Mouse (Mus musculus) adrenal gland, adult 8-10 months (tissue): ENCODE results near the gene Parp11. TPM values are rescaled to one million over a fixed set of nuclear protein-coding genes. Genes with fewer than 3 reads are reported as not detected.
A peak's percentile ranks its signal among the peaks of the same experiment; 100 is the strongest.

ENCODE experiments used
- DNase-seq: peaks from one replicate; pipeline ENCODE4 v3.0.0; 2022
- total RNA-seq, 4 experiments: library from RNA; stranded (reverse); gene quantifications; 2 replicates each; pipeline ENCODE4 v1.2.4; 2022

Parp11 gene
- total RNA-seq: 10 to 100 TPM; 20.7 to 34.0 (median 22.7) TPM

DNA sequence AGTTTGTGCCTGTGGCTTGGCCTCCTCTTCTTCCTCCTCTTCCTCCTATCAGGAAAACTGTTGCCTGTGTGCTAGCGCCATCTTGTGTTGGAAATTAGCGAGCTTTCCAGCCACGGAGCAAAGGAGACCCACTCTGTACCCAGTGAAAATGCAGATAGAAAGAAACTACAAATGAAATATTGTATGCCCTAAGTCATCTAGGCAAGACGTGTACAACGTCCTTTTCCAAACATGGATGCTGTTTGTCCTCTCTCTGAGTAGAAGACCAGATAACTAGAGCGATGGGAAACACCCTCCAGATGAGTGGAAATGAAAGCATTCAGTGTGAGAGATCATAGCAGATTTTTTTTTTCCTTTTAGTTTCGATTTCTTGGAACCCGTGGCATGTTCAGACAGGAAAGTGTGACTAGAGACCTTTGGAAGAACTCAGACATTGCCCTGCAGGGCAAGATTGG is at the start of gene Parp11:
Gene Parp11, plus strand, starts transcription at position 405 of the 455 bp plus-strand sequence.
- DNase-seq: peak; percentile 41

DNA sequence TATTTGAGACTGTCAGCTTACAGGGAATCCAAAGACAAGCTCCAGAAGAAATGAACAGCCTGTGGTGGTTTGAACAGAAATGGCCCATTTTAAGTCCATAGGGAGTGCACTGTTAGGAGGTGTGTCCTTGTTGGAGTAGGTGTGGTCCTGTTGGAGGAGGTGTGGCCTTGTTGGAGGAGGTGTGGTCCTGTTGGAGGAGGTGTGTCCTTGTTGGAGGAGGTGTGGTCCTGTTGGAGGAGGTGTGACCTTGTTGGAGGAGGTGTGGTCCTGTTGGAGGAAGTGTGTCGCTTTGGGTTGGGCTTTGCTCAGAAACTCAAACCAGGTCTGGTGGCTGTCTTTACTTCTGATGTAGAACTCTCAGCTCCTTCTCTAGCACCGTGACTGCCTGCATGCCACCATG is 48.6 kb upstream of the Parp11 start:
- no peak for DNase-seq

- DNase-seq: no peak
Observed at GRCm38 (mm10) chr6:127401419-127401818, 45.2 kb upstream of the Parp11 start.

DNA sequence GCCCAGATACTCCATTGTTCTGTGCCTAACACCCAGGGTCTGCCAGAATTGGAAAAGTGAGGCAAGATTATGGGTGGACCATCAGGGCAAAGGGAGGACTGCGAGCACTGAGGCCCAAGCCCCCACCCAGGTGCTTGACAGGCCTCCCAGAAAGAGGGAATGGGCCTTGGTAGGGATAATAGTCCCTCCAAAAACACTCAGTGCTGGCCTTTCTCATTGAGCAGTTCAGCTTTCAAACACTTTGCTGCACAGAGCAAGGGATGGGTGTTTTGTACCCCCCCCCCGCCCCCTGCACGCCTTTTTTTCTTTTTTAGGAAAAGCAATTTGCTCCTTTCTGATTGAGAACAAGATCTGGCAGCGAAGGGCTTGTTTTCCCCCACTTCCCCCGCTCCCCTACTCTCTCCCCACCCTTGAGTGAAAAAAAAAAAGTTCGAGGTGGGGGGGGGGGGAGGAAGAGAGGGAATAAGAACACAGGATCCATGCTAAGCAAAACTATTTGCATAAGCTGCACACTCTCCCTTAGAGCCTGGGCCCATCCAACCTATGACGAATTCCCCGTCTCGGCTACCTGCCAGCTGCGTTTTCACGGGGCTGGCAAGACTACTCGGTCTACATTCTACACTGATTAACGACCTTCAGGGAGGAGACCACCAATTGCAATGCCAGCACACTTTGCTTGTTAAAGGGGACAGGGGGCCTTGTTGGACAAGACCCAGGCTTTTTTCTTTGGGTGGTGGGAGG is 42.4 kb upstream of the Parp11 start:
- DNase-seq: no peak

- DNase-seq: no peak
Observed at GRCm38 (mm10) chr6:127405682-127406081, 41.0 kb upstream of the Parp11 start.

DNA sequence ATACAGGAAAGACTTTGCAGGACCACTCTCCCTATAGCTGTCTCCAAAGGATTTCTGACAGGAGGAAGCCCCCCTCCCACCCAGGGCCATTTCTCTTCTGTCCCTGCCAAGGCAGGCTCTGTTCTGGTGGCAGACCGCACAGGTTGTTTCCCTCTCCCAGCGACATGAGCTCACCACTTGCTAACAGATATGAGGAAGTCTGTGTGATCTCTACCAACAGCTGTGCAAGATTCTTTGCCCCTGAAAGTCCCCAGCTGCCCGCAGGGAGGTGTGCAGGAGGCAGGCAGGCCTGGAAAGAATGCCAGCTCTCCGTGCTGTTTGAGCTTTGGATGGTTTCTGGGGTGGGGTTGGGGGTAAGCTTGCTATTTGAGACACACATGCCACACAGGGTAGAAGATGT is 38.9 kb upstream of the Parp11 start:
- no peak for DNase-seq

GRCm38 (mm10) chr6:127417525-127418184 is 29.0 kb upstream of the Parp11 start:
- DNase-seq: no peak

DNA sequence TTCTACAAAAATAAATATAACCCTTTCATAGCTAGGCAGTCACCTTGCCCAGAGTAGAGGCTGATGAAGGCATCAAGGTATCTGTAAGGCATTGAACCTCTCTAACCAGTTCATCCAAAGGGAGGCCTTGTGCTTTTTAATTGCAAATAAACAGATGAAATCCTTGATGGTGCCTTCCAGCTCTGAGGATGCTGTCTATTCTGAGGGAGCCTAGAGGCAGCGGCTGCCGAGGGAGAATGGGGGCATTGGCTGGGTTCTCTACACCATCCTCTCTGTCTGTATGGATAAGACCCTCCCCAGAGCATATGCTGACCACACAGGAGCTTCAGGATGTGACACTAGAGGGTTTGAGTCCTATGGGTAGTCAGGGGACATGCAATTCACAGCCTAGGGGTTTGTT is 28.3 kb upstream of the Parp11 start:
- no peak for DNase-seq

- DNase-seq: no peak
Observed at GRCm38 (mm10) chr6:127420115-127420514, 26.5 kb upstream of the Parp11 start.

- DNase-seq: no peak
Observed at GRCm38 (mm10) chr6:127425095-127425494, 21.5 kb upstream of the Parp11 start.

DNA sequence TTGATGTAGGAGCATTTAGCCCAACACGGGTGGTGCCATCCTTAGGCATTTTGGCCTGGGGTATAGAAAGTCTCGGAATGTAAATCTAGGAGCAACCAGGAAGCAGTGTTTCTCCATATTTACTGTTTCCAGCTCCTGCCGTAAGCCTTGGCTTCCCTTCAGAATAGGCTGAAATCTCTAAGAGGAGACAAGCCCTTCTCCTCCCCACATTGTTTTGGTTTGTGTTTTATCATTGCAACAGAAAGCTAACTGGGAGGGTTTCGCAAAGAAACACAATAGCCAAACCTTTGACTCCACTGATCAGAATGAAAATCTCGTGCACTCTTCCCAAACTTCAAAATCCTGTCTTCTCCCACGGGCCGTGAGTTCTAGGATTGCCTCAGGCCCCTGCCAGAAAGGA is 15.9 kb upstream of the Parp11 start:
- no peak for DNase-seq

DNA sequence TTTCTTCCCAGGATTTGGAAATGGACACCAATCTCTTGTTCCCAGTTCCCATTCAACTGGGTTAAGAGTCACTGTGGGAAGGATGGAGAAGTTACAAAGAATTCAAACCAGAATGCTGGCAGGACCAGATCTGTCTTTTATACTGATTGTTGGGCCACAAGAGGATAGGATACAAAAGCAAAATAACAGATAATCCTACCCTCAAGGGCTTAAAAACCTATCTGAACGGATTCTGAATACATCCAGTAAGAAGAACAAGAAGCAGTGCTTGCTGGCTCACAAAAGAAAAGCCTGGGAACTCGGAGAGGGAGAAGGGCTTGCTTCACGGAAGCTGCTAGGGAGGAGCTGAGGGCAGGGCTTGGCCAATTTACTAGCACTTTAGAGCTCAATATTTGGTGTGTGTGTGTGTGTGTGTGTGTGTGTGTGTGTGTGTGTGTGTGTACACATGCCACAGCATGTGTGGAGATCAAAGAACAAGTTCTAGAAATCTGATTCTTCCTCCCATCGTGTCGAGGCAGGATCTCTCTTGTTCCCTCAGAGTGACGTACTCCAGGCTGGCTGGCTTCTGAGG is 15.4 kb upstream of the Parp11 start:
- DNase-seq: no peak

- no peak for DNase-seq
Observed at GRCm38 (mm10) chr6:127433886-127434647, 12.6 kb upstream of the Parp11 start.

DNA sequence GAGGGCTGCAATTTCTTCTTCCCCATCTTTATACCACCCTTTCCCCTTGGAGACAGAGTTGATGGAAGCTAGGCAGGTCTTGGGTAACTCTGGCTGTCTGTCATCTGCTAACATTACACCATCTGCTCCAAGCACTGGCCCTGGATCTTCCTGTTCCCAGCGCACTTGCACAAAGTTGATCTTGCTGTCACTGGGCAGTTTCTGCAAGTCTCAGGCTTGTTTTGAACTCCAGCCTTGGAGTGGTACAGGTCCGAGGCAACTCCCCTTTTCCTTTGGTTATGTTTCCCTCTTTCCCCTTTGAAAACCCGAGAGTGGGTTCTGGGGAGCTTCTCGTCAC is 12.0 kb upstream of the Parp11 start:
- DNase-seq: no peak

- DNase-seq: no peak
Observed at GRCm38 (mm10) chr6:127439063-127439462, 7.6 kb upstream of the Parp11 start.

DNA sequence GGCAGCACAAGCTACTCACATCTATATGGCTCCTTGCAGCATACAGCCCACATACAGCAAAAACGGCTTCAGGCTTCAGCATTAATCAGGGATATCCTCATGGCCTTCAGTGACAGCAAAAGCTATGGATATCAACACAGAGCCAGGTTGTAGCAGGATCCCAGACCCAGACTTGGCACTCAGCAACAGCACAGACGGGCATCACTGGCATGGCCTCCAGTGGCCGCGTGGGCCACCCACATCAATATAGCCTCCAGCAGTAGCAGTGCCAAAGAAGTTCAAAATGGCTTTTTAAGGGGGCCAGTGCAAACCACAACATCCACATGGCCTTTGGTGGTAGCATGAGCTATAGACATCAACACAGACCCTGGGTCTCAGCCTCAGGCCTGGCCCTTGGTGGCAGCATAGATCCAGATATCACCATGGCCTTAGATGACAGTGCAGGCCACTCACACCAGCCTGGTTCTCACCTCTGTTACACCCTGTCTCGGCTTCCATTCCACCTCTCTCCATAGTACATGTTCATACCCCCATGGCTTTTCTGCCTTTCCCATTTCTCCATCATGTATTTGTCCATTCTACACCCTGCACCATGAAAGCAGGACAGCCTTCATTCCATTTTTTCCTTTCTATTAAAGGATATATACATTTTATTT is 7.0 kb upstream of the Parp11 start:
- DNase-seq: no peak

- DNase-seq: no peak
Observed at GRCm38 (mm10) chr6:127440416-127441104, 6.1 kb upstream of the Parp11 start.

GRCm38 (mm10) chr6:127442584-127442983 is 4.1 kb upstream of the Parp11 start:
- no peak for DNase-seq

DNA sequence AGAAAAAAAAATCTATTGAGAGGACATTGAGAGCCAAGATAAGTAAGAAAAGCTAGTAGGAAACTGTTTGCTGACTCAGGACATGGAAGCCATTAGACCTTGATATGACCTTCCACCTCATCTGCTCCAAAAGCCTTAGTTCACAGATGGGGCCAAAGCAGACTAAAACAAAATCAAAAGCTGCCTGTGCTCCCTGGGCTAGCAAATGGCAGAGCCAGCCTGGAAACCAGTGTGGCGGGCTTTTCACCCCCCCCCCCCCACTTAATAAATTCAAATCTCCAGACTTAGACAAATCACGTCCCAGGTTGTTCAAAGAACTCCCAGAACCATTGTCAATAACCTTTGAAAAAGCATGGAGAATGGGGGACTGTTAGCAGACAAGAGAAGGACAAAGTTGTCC is 2.7 kb upstream of the Parp11 start:
- DNase-seq: no peak

DNA sequence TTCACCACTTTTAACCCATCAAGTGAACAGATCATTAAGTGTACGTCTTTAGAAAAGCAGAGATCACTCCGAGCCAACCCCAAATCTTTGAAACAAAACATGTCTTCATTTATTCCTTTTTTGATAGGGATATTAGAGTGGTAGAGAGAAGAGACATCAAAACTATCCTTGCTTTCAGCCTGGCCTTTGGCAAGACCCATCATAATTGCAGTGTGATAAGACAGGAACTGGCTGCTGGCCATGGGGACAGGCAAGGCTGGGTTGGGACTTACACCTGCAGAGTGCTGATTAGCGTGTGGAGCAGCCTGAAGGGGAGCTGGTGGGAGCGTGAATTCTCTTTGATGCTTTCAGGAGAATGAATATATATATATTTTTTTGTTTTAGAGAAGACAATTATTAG is 2.2 kb upstream of the Parp11 start:
- DNase-seq: no peak

DNA sequence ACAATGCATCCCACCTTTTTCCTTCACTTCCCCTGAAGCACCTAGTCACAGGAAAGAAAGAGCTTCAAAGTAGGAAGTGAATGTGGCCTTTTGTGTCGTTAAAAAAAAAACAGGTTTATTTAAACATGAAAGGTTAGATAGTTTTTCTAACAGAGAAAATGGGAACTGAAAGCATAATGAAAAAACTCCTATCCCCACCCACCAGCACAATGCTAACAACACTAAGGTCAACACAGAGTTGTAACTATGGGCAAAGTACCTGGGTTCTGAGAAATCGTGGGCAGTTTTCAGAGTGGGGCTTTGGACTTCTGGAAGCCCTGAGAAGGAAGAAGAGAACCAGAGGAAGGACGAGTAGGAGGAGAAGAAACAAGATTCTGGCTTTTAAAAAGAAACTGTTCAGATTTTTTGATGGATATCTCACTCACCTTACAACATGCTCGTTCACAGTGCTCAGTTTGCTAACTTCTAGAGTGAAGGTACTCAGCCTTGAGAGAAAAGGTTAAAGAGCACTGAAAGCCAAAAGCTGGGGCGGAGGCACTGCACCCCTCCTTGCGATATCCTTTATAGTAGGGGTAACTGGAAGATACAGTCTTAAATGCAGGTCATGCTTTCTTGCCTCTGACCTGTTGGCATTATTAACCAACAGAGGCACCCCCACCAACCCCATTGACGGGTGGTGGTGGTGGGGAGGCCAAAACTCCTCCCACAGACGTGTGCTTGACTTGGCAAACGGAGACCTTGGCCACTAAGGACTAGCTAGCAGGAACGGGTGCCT is 1.2 kb downstream of the Parp11 start:
- DNase-seq: no peak
